Mouse (Mus musculus): ENCODE data around the gene Olfr212. TPM values are rescaled to one million over a fixed set of nuclear protein-coding genes. Genes with fewer than 3 reads are reported as not detected.
"Not testable (repeated sequence)": the region's sequence is repeated elsewhere in the genome, so short reads cannot be mapped to it uniquely, and the experiment has no call there.

Gene Olfr212
- not detected in 2 replicates for polyA plus RNA-seq (2015; fragmentation: Nextera tagmentation; extraction: Ambion mirVana)

DNA sequence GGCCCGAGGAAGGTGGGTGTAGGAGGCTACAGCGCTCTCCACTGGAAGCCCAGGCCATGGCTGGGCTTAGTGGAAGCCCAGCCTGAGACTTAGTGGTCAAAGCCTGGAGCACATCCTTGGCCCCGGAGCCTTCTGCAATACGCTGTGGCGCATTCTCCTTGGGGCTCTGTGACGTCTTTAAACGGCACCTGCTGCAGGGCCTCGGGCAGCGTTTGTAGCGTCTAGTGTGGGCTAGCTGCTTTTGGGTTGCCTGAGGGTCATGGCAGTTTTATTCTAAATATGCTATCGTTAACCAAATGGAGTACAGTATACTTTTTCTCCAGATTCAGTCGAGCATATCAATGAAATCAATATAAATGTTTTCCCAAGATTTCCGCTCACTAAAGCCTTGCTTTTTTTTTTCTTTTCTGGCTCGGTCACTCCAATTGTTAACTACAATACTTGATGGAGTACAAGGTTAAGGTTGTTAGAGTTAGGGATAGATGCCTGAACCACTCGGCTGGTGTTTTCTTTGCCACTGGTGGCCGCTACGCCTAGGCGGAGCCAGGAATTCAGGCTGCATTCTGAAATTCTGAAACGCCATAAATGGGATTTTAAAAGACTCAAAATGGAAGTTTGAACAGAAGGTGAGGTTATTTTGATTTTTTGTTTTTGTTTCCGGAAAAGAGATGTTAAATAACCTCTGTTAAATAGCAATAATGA is at the start of gene Olfr212:
Gene Olfr212, plus strand, starts transcription at position 215 of the 702 bp plus-strand sequence.
- ATAC-seq (ENCODE audit: insufficient number of reproducible peaks, insufficient read depth, low FRiP score, low TSS enrichment, low read depth); H3K4me2 ChIP-seq; H3K27ac ChIP-seq; H3K36me3 ChIP-seq; H3K27me3 ChIP-seq; H3K4me1 ChIP-seq; H3K9ac ChIP-seq; H3K4me3 ChIP-seq: not testable (repeated sequence)
- 91% methylated on average over 20 of the region's 20 CpGs for WGBS
- H3K9me3 ChIP-seq, result peaks cover 13% of the 10 kb centered on the region

DNA sequence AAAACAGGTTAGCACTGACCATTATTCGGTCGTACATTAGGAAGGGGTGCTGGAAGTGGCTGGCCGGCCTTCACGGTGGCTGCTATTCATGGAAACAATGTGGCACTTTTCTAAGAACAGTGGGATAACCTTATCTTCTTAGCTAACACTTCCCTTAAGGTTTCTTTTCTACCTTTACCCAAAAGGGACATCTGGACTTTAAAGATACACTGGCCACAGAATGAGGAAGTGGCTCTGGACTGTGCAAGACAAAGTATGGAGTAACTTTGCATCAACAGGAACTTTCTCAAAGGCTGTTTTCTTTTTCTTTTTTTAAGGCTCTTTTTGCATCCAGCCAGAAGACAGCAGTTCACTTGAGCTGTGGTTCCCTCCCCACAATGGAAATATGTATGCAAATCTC is 47.6 kb upstream of the Olfr212 start:
- H3K4me2 ChIP-seq, result no peak overlapping the region
- no peak overlapping the region for H3K4me3 ChIP-seq
- no peaks in the 10 kb centered on the region for H3K9me3 ChIP-seq
- H3K27me3 ChIP-seq, result peaks cover 50% of the 10 kb centered on the region
- peaks cover 7% of the 10 kb centered on the region for H3K4me1 ChIP-seq
- no peak overlapping the region for H3K9ac ChIP-seq
- no peaks in the 10 kb centered on the region for H3K36me3 ChIP-seq
- no peak overlapping the region for H3K27ac ChIP-seq
- ATAC-seq (ENCODE audit: insufficient number of reproducible peaks, insufficient read depth, low FRiP score, low TSS enrichment, low read depth), result no peak
- 71% methylated on average over 4 of the region's 4 CpGs for WGBS

DNA sequence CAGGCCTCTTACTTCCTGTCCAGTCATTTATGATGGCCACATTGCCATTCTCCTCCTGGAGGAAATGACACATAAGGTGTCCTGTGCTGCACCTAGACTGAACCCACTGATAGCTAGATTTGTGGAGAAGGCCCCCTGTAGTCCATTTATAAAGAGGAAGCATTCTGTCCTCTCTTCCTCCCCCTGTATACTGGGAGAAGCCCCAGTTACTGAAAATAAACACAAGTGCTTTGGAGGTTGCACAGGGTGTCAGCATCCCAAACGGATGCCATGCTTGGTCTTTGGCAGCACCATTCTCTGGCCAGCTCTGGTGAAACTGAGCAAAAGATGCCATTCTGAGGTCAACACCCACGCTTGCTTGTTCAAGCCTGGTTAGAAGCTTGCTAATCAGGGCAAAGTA is 47.1 kb upstream of the Olfr212 start:
- Histone ChIP-seq H3K27ac (no peak overlapping the region), H3K9me3 (no peaks in the 10 kb centered on the region), H3K4me2 (no peak overlapping the region), H3K27me3 (peaks cover 50% of the 10 kb centered on the region), H3K4me3 (no peak overlapping the region), H3K9ac (no peak overlapping the region), H3K4me1 (peaks cover 7% of the 10 kb centered on the region), H3K36me3 (no peaks in the 10 kb centered on the region)
- no peak for ATAC-seq (ENCODE audit: insufficient number of reproducible peaks, insufficient read depth, low FRiP score, low TSS enrichment, low read depth)
- 68% methylated on average over 2 of the region's 2 CpGs for WGBS

DNA sequence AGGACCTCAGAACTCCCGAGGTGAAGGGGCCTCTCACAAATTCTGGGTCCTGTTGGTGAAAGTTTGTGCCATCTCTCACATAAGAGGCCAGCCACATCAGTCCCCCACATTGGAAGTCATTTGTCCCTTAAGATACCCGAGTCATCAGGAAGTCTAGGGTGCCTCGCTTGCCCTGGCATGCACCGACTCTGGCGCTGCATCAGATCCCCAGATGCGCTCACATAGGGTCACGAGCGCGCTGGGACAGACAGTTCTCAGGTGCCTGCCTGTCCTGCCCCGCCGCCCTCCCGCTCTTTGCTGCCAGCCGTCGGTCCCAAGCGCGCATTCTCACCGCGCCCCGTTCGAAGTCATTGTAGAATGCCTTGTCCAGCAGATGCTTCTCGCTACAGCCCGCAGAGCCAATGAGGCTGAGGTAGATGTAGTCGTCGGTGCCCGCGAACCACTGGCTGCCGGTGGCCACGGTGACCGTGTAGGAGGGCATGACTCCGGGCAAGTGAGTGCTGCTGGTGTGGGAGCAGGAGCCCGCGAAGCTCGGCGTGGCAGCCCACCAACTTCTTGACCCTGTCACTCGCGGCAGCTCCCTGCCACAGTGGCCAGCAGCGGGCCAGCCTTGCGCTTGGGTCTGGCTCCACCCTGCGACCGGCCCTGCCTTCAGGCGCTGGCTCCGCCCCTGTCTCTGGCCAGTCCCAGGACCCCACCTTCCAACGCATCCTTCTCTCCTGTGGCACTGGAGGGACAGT is 45.6 kb upstream of the Olfr212 start, which contains the start of gene Alox5:
Gene Alox5, minus strand, starts transcription at position 635 of the 740 bp plus-strand sequence.
- peak; percentile 37 for ATAC-seq (ENCODE audit: insufficient number of reproducible peaks, insufficient read depth, low FRiP score, low TSS enrichment, low read depth)
- peak within 1 kb of the TSS; percentile 35 for H3K4me3 ChIP-seq
- H3K27ac ChIP-seq, result no peak within 1 kb of the TSS
- peaks cover 50% of the 10 kb centered on the region for H3K27me3 ChIP-seq
- no peaks in the 10 kb centered on the region for H3K9me3 ChIP-seq
- H3K4me2 ChIP-seq, result peak within 1 kb of the TSS; percentile 57
- WGBS, result 3% methylated on average over 43 of the region's 43 CpGs
- peaks cover 7% of the 10 kb centered on the region for H3K4me1 ChIP-seq
- peak within 1 kb of the TSS; percentile 57; the same call in 1 of the 2 replicates for H3K9ac ChIP-seq
- no peaks in the 10 kb centered on the region for H3K36me3 ChIP-seq

DNA sequence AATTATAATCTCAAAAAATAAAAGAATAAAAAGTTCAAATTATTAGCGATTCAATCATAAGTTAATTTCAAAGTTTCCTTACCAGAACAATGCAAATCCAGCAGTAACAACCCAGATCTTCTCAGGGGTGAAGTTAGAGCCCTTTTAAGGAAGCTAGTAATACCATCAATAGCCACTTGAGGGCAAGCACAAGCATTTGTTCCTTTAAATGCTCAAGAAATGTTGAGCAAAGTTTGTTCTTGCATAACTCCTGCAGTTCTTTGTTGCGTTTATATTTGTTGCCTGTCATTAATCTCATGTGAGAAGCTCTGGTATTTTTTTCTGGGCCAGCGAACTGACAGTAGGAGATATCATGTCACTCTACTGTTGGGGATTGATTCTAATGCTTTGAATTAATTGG is 38.2 kb upstream of the Olfr212 start:
- ATAC-seq (ENCODE audit: insufficient number of reproducible peaks, insufficient read depth, low FRiP score, low TSS enrichment, low read depth), result no peak
- no peak overlapping the region for H3K27ac ChIP-seq
- no peak overlapping the region for H3K9ac ChIP-seq
- no peaks in the 10 kb centered on the region for H3K9me3 ChIP-seq
- WGBS, result 42% methylated on average over 3 of the region's 3 CpGs
- H3K36me3 ChIP-seq, result no peaks in the 10 kb centered on the region
- no peaks in the 10 kb centered on the region for H3K4me1 ChIP-seq
- no peaks in the 10 kb centered on the region for H3K27me3 ChIP-seq
- no peak overlapping the region for H3K4me2 ChIP-seq
- H3K4me3 ChIP-seq, result no peak overlapping the region

DNA sequence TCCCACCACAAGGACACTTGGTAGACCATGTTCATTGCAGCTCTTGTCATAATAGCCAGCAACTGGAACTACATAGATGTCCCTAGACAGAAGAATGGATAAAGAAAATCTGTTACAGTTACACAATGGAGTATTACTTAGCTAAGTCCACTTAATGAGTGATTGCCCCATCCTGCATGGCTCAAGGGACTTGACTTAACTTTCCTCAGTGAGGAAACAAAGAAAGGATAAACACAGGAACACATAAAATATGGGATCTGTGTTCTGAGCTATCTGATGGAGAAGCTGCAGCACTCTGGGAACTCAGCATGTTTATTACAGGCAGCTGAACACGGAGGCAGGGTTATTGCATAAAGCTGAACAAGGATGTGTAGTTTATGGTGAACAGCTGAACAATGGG is 21.2 kb upstream of the Olfr212 start:
- Histone ChIP-seq H3K27ac (no peak overlapping the region), H3K4me2 (no peak overlapping the region)

DNA sequence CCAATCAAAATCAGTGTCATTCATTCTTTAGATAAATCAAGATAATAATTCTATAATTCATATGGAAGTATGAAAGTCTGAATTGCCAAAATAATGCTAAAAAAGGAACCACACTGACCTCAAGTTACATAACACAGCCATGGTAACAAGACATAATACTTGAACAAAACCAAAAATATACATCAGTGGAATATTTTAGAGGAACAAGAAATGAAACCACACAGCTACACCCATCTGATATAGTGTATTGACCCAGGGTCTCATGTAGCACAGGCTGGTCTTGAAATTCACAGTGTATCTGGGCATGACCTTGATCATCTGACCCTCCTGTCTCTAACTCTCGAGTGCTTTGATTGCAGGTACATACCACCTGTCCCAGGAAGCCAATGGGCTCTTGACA is 19.5 kb upstream of the Olfr212 start:
- H3K4me3 ChIP-seq, result no peak overlapping the region
- no peak overlapping the region for H3K4me2 ChIP-seq
- no peaks in the 10 kb centered on the region for H3K4me1 ChIP-seq
- H3K27me3 ChIP-seq, result no peaks in the 10 kb centered on the region
- ATAC-seq (ENCODE audit: insufficient number of reproducible peaks, insufficient read depth, low FRiP score, low TSS enrichment, low read depth), result no peak
- no peaks in the 10 kb centered on the region for H3K36me3 ChIP-seq
- WGBS, result 63% methylated on average over 1 of the region's 1 CpGs
- H3K9ac ChIP-seq, result no peak overlapping the region
- no peak overlapping the region for H3K27ac ChIP-seq
- no peaks in the 10 kb centered on the region for H3K9me3 ChIP-seq

More for the DNA sequence above, 21.2 kb upstream of the Olfr212 start:
- Histone ChIP-seq H3K27me3 (no peaks in the 10 kb centered on the region), H3K9me3 (no peaks in the 10 kb centered on the region), H3K4me1 (no peaks in the 10 kb centered on the region), H3K36me3 (no peaks in the 10 kb centered on the region), H3K4me3 (no peak overlapping the region), H3K9ac (no peak overlapping the region)
- 86% methylated on average over 1 of the region's 1 CpGs for WGBS
- ATAC-seq (ENCODE audit: insufficient number of reproducible peaks, insufficient read depth, low FRiP score, low TSS enrichment, low read depth), result no peak

DNA sequence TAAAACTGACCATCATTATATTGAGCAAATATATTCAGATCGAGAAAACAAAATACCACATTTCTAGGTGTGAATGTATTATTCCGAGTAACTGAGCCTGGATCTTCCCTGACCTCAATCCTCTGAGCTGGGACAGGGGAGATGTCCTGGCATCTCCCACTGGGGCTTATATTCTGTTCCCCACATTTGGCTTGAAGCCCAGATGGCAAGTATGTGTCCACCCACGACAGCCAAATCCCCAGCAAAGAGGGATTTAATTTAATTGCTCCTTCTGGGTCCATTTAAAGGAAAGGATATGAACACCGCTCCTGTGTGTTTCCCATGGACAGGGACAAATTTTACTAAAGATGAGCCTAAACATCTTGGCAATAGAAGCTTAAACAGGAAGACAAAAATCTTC is 17.5 kb upstream of the Olfr212 start, which contains the start of gene Olfr211:
Gene Olfr211, plus strand, starts transcription at position 301 of the 400 bp plus-strand sequence.
- Histone ChIP-seq H3K4me2 (no peak within 1 kb of the TSS), H3K9ac (no peak within 1 kb of the TSS)

DNA sequence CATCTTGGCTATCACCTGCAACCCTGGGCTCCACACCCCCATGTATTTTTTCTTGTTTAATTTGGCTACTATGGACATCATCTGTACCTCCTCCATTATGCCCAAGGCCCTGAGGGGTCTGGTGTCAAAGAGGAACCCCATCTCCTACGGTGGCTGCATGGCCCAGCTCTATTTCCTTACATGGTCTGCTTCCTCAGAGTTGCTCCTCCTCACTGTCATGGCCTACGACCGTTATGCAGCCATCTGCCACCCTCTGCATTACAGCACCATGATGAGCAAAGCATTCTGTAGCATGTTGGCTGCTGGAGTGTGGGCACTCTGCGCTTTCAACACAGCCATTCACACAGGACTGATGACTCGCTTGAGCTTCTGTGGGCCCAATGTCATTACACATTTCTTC is 12.6 kb upstream of the Olfr212 start:
- no peaks in the 10 kb centered on the region for H3K27me3 ChIP-seq
- no peaks in the 10 kb centered on the region for H3K4me1 ChIP-seq
- no peaks in the 10 kb centered on the region for H3K9me3 ChIP-seq
- no peak overlapping the region for H3K4me2 ChIP-seq
- H3K9ac ChIP-seq, result no peak overlapping the region
- ATAC-seq (ENCODE audit: insufficient number of reproducible peaks, insufficient read depth, low FRiP score, low TSS enrichment, low read depth), result no peak
- H3K4me3 ChIP-seq, result no peak overlapping the region
- H3K36me3 ChIP-seq, result no peaks in the 10 kb centered on the region
- WGBS, result 83% methylated on average over 5 of the region's 5 CpGs
- no peak overlapping the region for H3K27ac ChIP-seq

More for the DNA sequence above, 17.5 kb upstream of the Olfr212 start, which contains the start of gene Olfr211:
- H3K27ac ChIP-seq, result no peak within 1 kb of the TSS
- H3K4me1 ChIP-seq, result no peaks in the 10 kb centered on the region
- H3K9me3 ChIP-seq, result no peaks in the 10 kb centered on the region
- no peaks in the 10 kb centered on the region for H3K36me3 ChIP-seq
- no peaks in the 10 kb centered on the region for H3K27me3 ChIP-seq
- 66% methylated on average over 4 of the region's 4 CpGs for WGBS
- H3K4me3 ChIP-seq, result no peak within 1 kb of the TSS
- ATAC-seq (ENCODE audit: insufficient number of reproducible peaks, insufficient read depth, low FRiP score, low TSS enrichment, low read depth), result no peak

DNA sequence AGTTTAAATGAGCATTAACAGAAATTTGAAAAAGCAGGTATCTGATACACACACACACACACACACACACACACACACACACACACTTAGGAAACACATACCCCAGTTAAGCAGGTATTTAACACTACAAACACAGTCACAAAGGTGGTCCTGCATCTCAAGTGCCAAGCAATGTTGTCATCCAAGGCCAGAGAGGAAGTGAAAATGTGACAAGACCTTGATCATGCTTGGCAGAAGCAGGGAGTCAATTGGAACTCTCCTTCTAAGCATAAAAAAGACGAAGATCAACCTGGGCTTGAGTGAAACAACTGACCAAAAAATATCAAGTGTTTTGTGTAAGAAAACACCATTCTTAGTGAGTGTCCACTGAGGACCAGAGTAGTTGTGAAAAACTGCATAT is 10.4 kb upstream of the Olfr212 start:
- ATAC-seq (ENCODE audit: insufficient number of reproducible peaks, insufficient read depth, low FRiP score, low TSS enrichment, low read depth), result no peak
- no peak overlapping the region for H3K4me3 ChIP-seq
- H3K36me3 ChIP-seq, result no peaks in the 10 kb centered on the region

DNA sequence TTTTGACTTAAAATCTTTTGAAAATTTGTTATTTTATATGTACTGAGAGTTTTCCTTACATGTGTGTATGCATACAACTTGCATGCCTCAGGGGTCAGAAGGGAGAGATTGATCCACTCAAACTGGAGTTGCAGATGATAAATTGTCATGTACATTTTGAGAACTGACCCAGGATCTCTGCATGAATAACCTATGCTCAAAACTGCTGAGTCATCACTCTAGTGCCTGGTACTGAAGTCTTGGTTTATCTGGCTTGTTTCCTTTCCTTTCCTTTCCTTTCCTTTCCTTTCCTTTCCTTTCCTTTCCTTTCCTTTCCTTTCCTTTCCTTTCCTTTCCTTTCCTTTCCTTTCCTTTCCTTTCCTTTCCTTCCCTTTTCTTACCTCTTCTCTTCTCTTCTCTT is 8.5 kb downstream of the Olfr212 start:
- Histone ChIP-seq H3K9me3 (no peaks in the 10 kb centered on the region), H3K9ac (no peak overlapping the region), H3K27me3 (no peaks in the 10 kb centered on the region), H3K4me2 (no peak overlapping the region), H3K4me1 (no peaks in the 10 kb centered on the region), H3K36me3 (no peaks in the 10 kb centered on the region), H3K4me3 (no peak overlapping the region), H3K27ac (no peak overlapping the region)
- no peak for ATAC-seq (ENCODE audit: insufficient number of reproducible peaks, insufficient read depth, low FRiP score, low TSS enrichment, low read depth)

More for the DNA sequence above, 10.4 kb upstream of the Olfr212 start:
- H3K27me3 ChIP-seq, result no peaks in the 10 kb centered on the region
- H3K9ac ChIP-seq, result no peak overlapping the region
- H3K4me2 ChIP-seq, result no peak overlapping the region
- no peaks in the 10 kb centered on the region for H3K4me1 ChIP-seq
- WGBS, result 74% methylated on average over 1 of the region's 1 CpGs
- no peak overlapping the region for H3K27ac ChIP-seq
- no peaks in the 10 kb centered on the region for H3K9me3 ChIP-seq

DNA sequence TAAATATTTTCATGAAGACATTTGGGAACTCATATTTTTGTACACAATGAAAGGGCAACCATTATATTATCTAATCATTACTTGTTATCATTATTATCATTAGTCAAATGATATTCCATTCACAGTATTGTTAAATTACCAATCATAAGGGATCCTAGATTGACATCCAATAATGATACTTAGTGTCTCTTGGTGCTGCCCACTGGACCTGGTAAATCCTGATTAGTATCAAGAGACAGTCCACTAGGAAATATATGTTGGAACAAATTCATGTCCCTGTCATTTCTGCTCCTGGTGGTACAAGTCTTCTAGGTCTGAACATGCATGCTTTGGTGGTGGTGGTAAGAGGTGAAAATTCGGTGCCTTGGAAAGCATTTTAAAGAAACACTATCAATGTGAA is 31.8 kb downstream of the Olfr212 start, which contains the start of gene Olfr213:
Gene Olfr213, plus strand, starts transcription at position 301 of the 400 bp plus-strand sequence.
- Histone ChIP-seq H3K4me2 (no peak within 1 kb of the TSS), H3K27ac (no peak within 1 kb of the TSS), H3K27me3 (no peaks in the 10 kb centered on the region), H3K9me3 (no peaks in the 10 kb centered on the region), H3K36me3 (no peaks in the 10 kb centered on the region), H3K4me3 (no peak within 1 kb of the TSS), H3K9ac (no peak within 1 kb of the TSS), H3K4me1 (no peaks in the 10 kb centered on the region)
- WGBS, result 78% methylated on average over 1 of the region's 1 CpGs
- no peak for ATAC-seq (ENCODE audit: insufficient number of reproducible peaks, insufficient read depth, low FRiP score, low TSS enrichment, low read depth)
